In the genomic region with DNA sequence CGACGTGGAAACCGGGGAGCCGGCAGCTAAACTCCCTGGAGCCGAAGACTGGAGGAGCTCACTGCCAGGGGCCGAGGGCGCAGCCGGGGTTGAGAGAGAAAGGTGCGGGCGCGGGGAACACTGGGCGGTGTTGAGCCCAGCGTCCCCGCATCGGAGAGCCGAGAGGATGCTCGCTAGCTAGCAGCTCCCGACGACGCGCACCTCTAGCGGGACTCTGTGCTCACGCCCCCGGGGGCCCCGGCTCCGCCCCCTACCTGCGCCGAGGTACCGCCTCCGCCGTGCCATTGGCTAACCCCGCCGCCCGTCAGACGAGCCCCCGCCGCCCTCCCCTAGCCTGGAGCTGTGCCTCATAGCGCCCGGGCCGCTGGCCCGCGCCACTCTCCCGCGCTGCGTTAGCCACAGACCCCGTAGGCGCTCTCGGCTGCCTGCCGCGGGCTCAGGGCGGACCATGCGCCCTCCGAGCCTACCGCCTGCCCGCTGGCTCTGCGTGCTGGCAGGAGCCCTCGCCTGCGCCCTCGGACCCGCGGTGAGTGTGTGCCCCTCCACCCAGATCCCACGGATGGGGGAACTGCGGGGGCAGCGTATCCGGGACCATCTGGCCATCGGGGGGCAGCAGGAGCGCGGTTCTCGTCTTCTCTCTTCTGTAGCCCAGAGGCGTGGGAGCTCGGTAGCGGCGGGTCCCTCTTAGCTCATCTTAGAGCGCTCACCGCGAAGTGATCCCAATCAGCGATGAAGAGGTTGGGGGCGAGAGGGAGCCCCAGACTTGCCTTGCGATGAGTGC, we compare ENCODE assay signal across 8 mouse cellular contexts. TPM values are rescaled to one million over a fixed set of nuclear protein-coding genes. Genes with fewer than 3 reads are reported as not detected.
DNase-seq lines count a peak whose midpoint lies in the region; ATAC-seq lines count a peak whose summit lies in the region.

A gene (plus strand): TSS at position 316 of the 781 bp plus-strand sequence.

- peaks cover 25% of the 10 kb centered on the region for H3K4me1 ChIP-seq in forebrain, embryonic 15.5 days
- H3K4me1 ChIP-seq in hindbrain, embryonic 16.5 days (ENCODE audit: control insufficient read depth, insufficient read depth, low read depth, low read length) = peaks cover 19% of the 10 kb centered on the region

- H3K27ac ChIP-seq in forebrain, embryonic 15.5 days (replicated peaks) = no peak within 1 kb of the TSS
- no peak within 1 kb of the TSS for H3K27ac ChIP-seq in hindbrain, embryonic 16.5 days (ENCODE audit: low read depth, low read length)

- H3K9me3 ChIP-seq in forebrain, embryonic 15.5 days = no peaks in the 10 kb centered on the region
- no peaks in the 10 kb centered on the region for H3K9me3 ChIP-seq in hindbrain, embryonic 16.5 days (ENCODE audit: control insufficient read depth, low read length)

- no peaks in the 10 kb centered on the region for H3K36me3 ChIP-seq in forebrain, embryonic 15.5 days
- no peaks in the 10 kb centered on the region for H3K36me3 ChIP-seq in hindbrain, embryonic 16.5 days (ENCODE audit: control insufficient read depth, insufficient read depth, low read length)

- H3K9ac ChIP-seq in forebrain, embryonic 15.5 days (replicated peaks) = peak within 1 kb of the TSS; percentile 49
- H3K9ac ChIP-seq in hindbrain, embryonic 16.5 days (ENCODE audit: low read depth, low read length) = peak within 1 kb of the TSS; percentile 75

- peak; percentile 80 for DNase-seq in ES-CJ7 (ENCODE audit: low read depth, low spot score)
- DNase-seq in left cerebral cortex, adult 18-20 months (ENCODE audit: low spot score in 2 of 2) = peak; percentile 85 to 91
- DNase-seq in lung, postnatal 25 days (ENCODE audit: low spot score) = peak; percentile 76
- peak; percentile 76 for DNase-seq in ovary, postnatal 36 days (ENCODE audit: low spot score)
- DNase-seq in thymus, postnatal 14 days = peak; percentile 95

- WGBS in forebrain, embryonic 15.5 days = under 1% methylated on average over 76 of the region's 79 CpGs
- under 1% methylated on average over 75 of the region's 79 CpGs for WGBS in hindbrain, embryonic 16.5 days

- peak within 1 kb of the TSS; percentile 69 for H3K4me3 ChIP-seq in forebrain, embryonic 15.5 days
- peak within 1 kb of the TSS; percentile 50 for H3K4me3 ChIP-seq in hindbrain, embryonic 16.5 days (ENCODE audit: low read length)

- peaks cover 38% of the 10 kb centered on the region for H3K27me3 ChIP-seq in forebrain, embryonic 15.5 days
- H3K27me3 ChIP-seq in hindbrain, embryonic 16.5 days (replicated peaks; ENCODE audit: control insufficient read depth, insufficient read depth, low read length) = peaks cover 17% of the 10 kb centered on the region

- ATAC-seq in cerebellum, adult (ENCODE audit: insufficient number of reproducible peaks, low FRiP score, low TSS enrichment) = peak; percentile 76
- peak; percentile 90 for ATAC-seq in forebrain, embryonic 15.5 days (replicated peaks)
- peak; percentile 83 for ATAC-seq in hindbrain, embryonic 16.5 days

- peak within 1 kb of the TSS; percentile 94 for H3K4me2 ChIP-seq in forebrain, embryonic 15.5 days (replicated peaks)
- peak within 1 kb of the TSS; percentile 91 for H3K4me2 ChIP-seq in hindbrain, embryonic 16.5 days (ENCODE audit: low read length)

RNA-seq across cellular contexts. Expression of the gene that starts here (rescaled TPM):
- polyA plus RNA-seq in forebrain, embryonic 15.5 days (2015; fragmentation: Nextera tagmentation; extraction: Ambion mirVana) = 0.45 and 0.77 TPM in 2 replicates
- 0.49 and 0.80 TPM in 2 replicates for polyA plus RNA-seq in hindbrain, embryonic 16.5 days (2015; fragmentation: Nextera tagmentation; extraction: Ambion mirVana)
- total RNA-seq in left cerebral cortex, adult 18-20 months (2021) = 10 to 100 TPM; 22.1 to 35.8 TPM

Comparison
In these comparisons a context has a peak if more than half of its experiments do, and no peak if none do; other contexts are left out.
1. Peak in ATAC-seq, H3K4me3 ChIP-seq, H3K9ac ChIP-seq and H3K4me2 ChIP-seq in forebrain, embryonic 15.5 days; RNA of the gene not detected or under 1 TPM.
2. Peak in ATAC-seq, H3K4me3 ChIP-seq, H3K9ac ChIP-seq and H3K4me2 ChIP-seq in hindbrain, embryonic 16.5 days; RNA of the gene not detected or under 1 TPM.